Mouse (Mus musculus): ENCODE results near the gene Rcn1.

The Rcn1 gene

DNA sequence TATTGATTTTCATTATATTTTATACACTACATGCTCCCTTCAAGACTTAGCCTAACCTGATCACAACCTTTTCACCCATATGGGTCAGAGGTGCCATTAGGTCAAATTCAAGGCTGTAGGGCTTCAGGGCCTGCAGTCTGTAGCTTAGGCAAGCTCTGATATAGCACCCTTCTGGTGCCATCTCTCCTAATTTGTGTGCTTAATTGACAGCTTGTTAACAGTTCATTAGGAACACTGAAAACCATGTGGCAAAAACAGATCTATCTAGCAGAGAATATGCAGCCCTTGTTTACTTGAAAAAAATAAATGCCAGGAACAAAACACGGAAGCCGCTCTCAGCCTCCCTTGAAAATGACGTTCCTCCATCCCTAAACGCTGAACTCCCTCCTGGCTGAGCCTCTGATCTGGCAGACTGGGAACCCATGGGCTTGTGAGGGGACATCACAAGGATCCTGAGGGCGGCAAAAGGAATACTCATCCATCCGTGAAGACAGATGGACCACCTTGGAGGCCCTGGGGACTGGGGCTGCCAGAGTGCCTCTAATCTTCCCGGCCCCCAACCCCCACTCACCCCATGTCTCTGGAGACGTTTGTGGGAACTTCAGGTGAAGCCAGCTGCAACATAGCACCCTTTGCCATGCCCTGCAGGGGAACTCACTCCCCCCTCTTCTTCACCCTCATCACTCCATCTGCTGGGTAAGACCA lies 61.8 kb downstream of the Rcn1 start:
- DNase-seq (ENCODE audit: low spot score in 2 of 2) = no peak

DNA sequence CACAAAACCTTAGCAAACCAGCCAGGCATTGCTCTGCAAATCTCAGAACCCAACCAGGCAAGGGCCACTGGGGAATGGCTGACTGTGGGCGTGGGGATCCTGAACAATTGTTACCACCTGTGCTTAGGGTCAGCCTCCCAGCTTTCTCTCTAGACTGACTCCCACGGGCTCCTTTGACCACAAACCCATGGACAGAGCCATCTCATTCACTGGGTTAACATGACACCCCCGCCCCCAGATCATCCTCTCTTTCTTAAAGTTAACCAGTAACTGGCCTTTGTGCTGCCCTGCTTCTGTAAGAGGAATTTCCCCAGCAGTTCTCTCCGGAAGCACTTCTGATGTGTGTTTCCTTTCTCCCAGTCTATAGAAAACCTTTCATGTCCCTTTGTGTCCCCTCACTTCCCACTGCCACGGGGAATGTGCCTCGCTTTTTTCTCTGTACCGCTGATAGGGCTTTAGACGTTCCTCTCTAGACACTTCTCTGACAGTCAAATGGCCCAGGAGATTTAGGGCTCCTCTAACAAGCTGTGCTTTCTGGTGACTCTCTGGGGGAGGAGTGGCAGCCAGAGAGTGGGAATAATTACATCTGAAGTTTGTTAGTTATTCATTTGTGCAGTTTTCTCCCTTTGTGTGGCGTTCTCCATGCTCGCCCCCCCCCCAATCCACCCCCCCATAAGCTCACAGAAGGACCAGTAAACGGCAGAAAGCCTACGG lies 62.6 kb downstream of the Rcn1 start:
- DNase-seq (ENCODE audit: low spot score in 2 of 2) = no peak

Data from natural killer cell, adult 2 months (primary cell).